Mouse (Mus musculus) heart, adult 2 months (tissue): ENCODE measurements around the gene Ush1c. TPM values are rescaled to one million over a fixed set of nuclear protein-coding genes. Genes with fewer than 3 reads are reported as not detected.

Experiments used
- DNase-seq, 2 experiments: peaks; one replicate each; pipeline ENCODE4 v3.0.0; 2021
- H3K27ac ChIP-seq: fragments of 200-600 bp; 2 replicates; pipeline ENCODE4 v1.8.1; 2022
- H3K27me3 ChIP-seq: fragments of 200-500 bp; 2 replicates; pipeline ENCODE4 v1.6.1; 2012; ENCODE audit warnings: mild to moderate bottlenecking, low read length, inconsistent platforms, mixed read lengths; ENCODE audit not compliant: control insufficient read depth, insufficient read depth
- H3K36me3 ChIP-seq: fragments of 200-500 bp; 2 replicates; pipeline ENCODE4 v1.6.1; 2012; ENCODE audit warnings: low read length, inconsistent platforms; ENCODE audit not compliant: control insufficient read depth, insufficient read depth
- H3K4me1 ChIP-seq: fragments of 200-500 bp; 2 replicates; pipeline ENCODE4 v1.6.1; 2011; ENCODE audit warnings: low read length; ENCODE audit not compliant: control insufficient read depth, insufficient read depth
- H3K4me3 ChIP-seq: fragments of 200-600 bp; 2 replicates; pipeline ENCODE4 v1.8.1; 2022
- H3K79me2 ChIP-seq: fragments of 200-500 bp; replicated peaks from 2 replicates; pipeline ENCODE4 v1.6.1; 2012; ENCODE audit warnings: mild to moderate bottlenecking, inconsistent platforms, low read length, moderate library complexity, mixed read lengths; ENCODE audit not compliant: control insufficient read depth, insufficient read depth
- H3K9ac ChIP-seq: fragments of 200-500 bp; 2 replicates; pipeline ENCODE4 v1.6.1; 2012; ENCODE audit warnings: low read depth, mild to moderate bottlenecking, control low read depth, inconsistent platforms, low read length, mixed read lengths
- CTCF ChIP-seq: fragments of 200-600 bp; IDR thresholded peaks from 2 replicates; pipeline ENCODE4 v1.8.1; 2022; ENCODE audit warnings: antibody characterized with exemption, mild to moderate bottlenecking, moderate library complexity
- EP300 ChIP-seq: fragments of 200-500 bp; IDR thresholded peaks from 2 replicates; pipeline ENCODE4 v1.6.1; 2011; ENCODE audit warnings: low read depth, low read length, control low read depth; ENCODE audit not compliant: insufficient read depth
- POLR2A ChIP-seq: fragments of 200-500 bp; IDR thresholded peaks from 2 replicates; pipeline ENCODE4 v1.6.1; 2011; ENCODE audit warnings: mild to moderate bottlenecking, low read depth, low read length, control low read depth; ENCODE audit not compliant: insufficient read depth
- WGBS: fragments of 180-500 bp; shearing (Covaris S2); methylation state at CpG from one replicate; pipeline ENCODE4 v1.1.7; 2018; 5-methylcytosine and 5-hydroxymethylcytosine counted together
- intact Hi-C: fragments of 180-260 bp; cut with DNase I; formaldehyde crosslinking; loops from one replicate; pipeline ENCODE4 v1.15.1; 2025
- polyA plus RNA-seq: library from polyadenylated mRNA; depleted of rRNA; stranded (reverse); fragments of >200 nt; gene quantifications from 2 replicates; pipeline ENCODE4 v1.2.3, GENCODE M21; 2012; rRNA removed
- total RNA-seq, 2 experiments: library from RNA; stranded (reverse); gene quantifications; 2 replicates each; pipeline ENCODE4 v1.2.3; 2021

The Ush1c gene
- total and polyA plus RNA-seq, 3 experiments, result 4.0 to 5.5 (median 5.1) TPM

DNA sequence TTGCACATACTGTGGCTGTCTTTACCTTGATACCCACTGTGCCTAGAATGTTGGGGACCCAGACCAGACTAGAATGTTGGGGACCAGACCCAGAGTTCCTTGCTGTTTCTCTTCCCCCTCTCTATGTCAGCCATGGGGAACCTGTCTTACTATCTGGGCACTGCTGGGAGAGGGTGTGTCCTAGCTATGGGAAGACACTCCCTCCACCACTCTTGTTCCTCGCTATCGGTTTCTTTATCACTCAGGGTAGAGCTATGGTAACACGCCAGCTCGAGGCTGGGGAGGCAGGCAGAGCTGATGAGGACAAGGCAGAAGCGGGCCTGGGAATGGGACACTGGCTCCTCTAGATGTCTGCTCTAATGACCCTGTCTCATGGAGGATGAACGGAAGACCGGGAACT is 90.9 kb downstream of the Ush1c start:
- no peak for TF ChIP-seq EP300
- no peak for TF ChIP-seq POLR2A
- TF ChIP-seq CTCF, result no peak
- H3K4me1 ChIP-seq, result no peaks in the 10 kb centered on the region
- H3K36me3 ChIP-seq, result no peaks in the 10 kb centered on the region
- no peak for DNase-seq
- no peak overlapping the region for H3K27ac ChIP-seq
- H3K4me3 ChIP-seq, result no peak overlapping the region
- WGBS, result 63% methylated on average over 7 of the region's 7 CpGs
- H3K79me2 ChIP-seq, result no peaks in the 10 kb centered on the region
- H3K9ac ChIP-seq, result no peak overlapping the region
- H3K27me3 ChIP-seq, result no peaks in the 10 kb centered on the region
- intact Hi-C loops, result no loop called here

DNA sequence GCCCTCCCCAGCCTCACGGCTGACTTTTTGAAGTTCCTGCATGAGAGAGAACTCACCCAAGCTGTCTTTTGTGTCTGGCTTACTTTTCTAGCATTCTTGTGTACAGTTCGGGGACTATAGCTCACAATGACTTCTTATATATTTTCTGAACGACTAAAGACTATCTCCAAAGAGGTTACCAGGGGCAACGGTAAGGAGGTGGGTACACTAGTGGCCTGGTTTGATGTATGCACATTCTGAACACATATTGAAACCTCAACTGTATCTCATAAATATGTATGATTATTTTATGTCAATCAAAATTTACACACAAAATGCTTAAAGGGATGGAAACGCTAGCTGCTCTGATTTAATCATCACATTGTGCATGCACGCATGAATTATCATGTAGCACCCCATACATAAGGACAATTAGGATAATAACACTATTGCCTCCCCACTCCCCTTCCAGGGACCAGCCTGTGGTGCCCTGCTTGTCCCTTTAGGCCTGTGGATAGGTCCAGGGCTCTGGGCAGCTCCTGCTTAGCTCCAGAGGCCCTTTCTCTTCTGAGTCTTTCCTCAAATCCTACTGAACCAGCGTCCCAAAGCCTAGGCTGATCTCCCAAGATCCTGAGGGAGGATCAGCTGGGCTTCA is 91.5 kb downstream of the Ush1c start:
- no peak for TF ChIP-seq POLR2A
- no peak for DNase-seq
- whole genome bisulfite sequencing, result 84% methylated on average over 7 of the region's 7 CpGs
- intact Hi-C loops, result no loop called here
- H3K4me1 ChIP-seq, result no peaks in the 10 kb centered on the region
- H3K4me3 ChIP-seq, result no peak overlapping the region
- H3K27me3 ChIP-seq, result no peaks in the 10 kb centered on the region
- no peak overlapping the region for H3K9ac ChIP-seq
- no peaks in the 10 kb centered on the region for H3K36me3 ChIP-seq
- no peaks in the 10 kb centered on the region for H3K79me2 ChIP-seq
- no peak overlapping the region for H3K27ac ChIP-seq

Other genes with a start within 250 kb of the Ush1c start
- gene Abcc6, start 208.2 kb downstream of the Ush1c start, total RNA-seq, result not detected
- gene Abcc6, start 208.2 kb downstream of the Ush1c start, polyA plus RNA-seq, result 0.14 TPM in 1 of 2 replicates, not detected in the other
- gene Nomo1, start 204.8 kb downstream of the Ush1c start, total RNA-seq, result 10 to 100 TPM; 88.1 to 91.7 TPM
- gene Nomo1, start 204.8 kb downstream of the Ush1c start, polyA plus RNA-seq, result 49.1 and 65.2 TPM in 2 replicates
- gene Kcnj11, start 137.7 kb downstream of the Ush1c start, total RNA-seq, result 100 to 1,000 TPM; 111 to 123 TPM
- gene Kcnj11, start 137.7 kb downstream of the Ush1c start, polyA plus RNA-seq, result 110 and 182 TPM in 2 replicates
- 10 to 100 TPM; 42.5 to 44.1 TPM for gene Abcc8, start 58.5 kb downstream of the Ush1c start, total RNA-seq
- gene Abcc8, start 58.5 kb downstream of the Ush1c start, polyA plus RNA-seq, result 40.1 and 47.6 TPM in 2 replicates
- not detected for gene Otog, start 2.5 kb upstream of the Ush1c start, total RNA-seq
- 0.06 TPM in 1 of 2 replicates, not detected in the other for gene Otog, start 2.5 kb upstream of the Ush1c start, polyA plus RNA-seq
- not detected for gene Myod1, start 138.0 kb upstream of the Ush1c start, total RNA-seq
- not detected in 2 replicates for gene Myod1, start 138.0 kb upstream of the Ush1c start, polyA plus RNA-seq
- gene Kcnc1, start 158.0 kb upstream of the Ush1c start, total RNA-seq, result under 1 TPM; 0.09 to 0.21 TPM
- gene Kcnc1, start 158.0 kb upstream of the Ush1c start, polyA plus RNA-seq, result 0.10 and 0.41 TPM in 2 replicates